Mouse (Mus musculus) liver, postnatal 0 days (tissue): ENCODE measurements around the gene Txndc11. TPM values are rescaled to one million over a fixed set of nuclear protein-coding genes. Genes with fewer than 3 reads are reported as not detected.

ENCODE experiments used
- ATAC-seq: fragments of 200-750 bp; cut with Nextera tagmentation; 2 replicates; pipeline ENCODE4 v1.8.0; 2017; ENCODE audit warnings: mild to moderate bottlenecking, moderate library complexity
- DNase-seq: peaks from one replicate; pipeline ENCODE4 v3.0.0-alpha.2; 2016
- H3K27ac ChIP-seq: fragments of 300-500 bp; sonication (generic); 2 replicates; pipeline ENCODE4 v1.5.1; 2014; ENCODE audit warnings: antibody characterized with exemption, moderate library complexity, mild to moderate bottlenecking, low read depth
- H3K27me3 ChIP-seq: fragments of 300-500 bp; sonication (generic); 2 replicates; pipeline ENCODE4 v1.6.1; 2014; ENCODE audit warnings: low read length, control low read depth, mixed read lengths; ENCODE audit not compliant: insufficient read depth
- H3K36me3 ChIP-seq: fragments of 300-500 bp; sonication (generic); replicated peaks from 2 replicates; pipeline ENCODE4 v1.6.1; 2014; ENCODE audit warnings: mild to moderate bottlenecking, control low read depth, low read length, moderate library complexity, mixed read lengths; ENCODE audit not compliant: insufficient read depth
- H3K4me1 ChIP-seq: fragments of 300-500 bp; sonication (generic); 2 replicates; pipeline ENCODE4 v1.6.1; 2014; ENCODE audit warnings: antibody characterized with exemption, mild to moderate bottlenecking, control low read depth; ENCODE audit not compliant: insufficient read depth
- H3K4me2 ChIP-seq: fragments of 300-500 bp; sonication (generic); 2 replicates; pipeline ENCODE4 v1.6.1; 2014; ENCODE audit warnings: low read depth, mild to moderate bottlenecking, low read length, moderate library complexity, mixed read lengths
- H3K4me3 ChIP-seq: fragments of 300-500 bp; sonication (generic); 2 replicates; pipeline ENCODE4 v1.5.1; 2014; ENCODE audit warnings: low read depth, low read length
- H3K9ac ChIP-seq: fragments of 300-500 bp; sonication (generic); replicated peaks from 2 replicates; pipeline ENCODE4 v1.6.1; 2014; ENCODE audit warnings: mild to moderate bottlenecking, moderate library complexity
- H3K9me3 ChIP-seq: fragments of 300-500 bp; sonication (generic); 2 replicates; pipeline ENCODE4 v1.6.1; 2016; ENCODE audit warnings: mild to moderate bottlenecking, control low read depth, low read length, mixed read lengths
- CTCF ChIP-seq: sonication (generic); IDR thresholded peaks from 2 replicates; pipeline ENCODE4 v1.5.1; 2016; ENCODE audit warnings: antibody characterized with exemption, low read depth
- EP300 ChIP-seq: IDR thresholded peaks from 2 replicates; pipeline ENCODE4 v1.6.1; 2016; ENCODE audit warnings: antibody characterized with exemption, low read depth, mild to moderate bottlenecking
- WGBS: fragments of 180-500 bp; shearing (Covaris S2); extraction: QIAGEN DNeasy Blood & Tissue Kit; methylation state at CpG from one replicate; pipeline ENCODE4 v1.1.7; 2014; ENCODE audit not compliant: insufficient replicate concordance; 5-methylcytosine and 5-hydroxymethylcytosine counted together
- polyA plus RNA-seq: library from polyadenylated mRNA; unstranded; fragments of >200 nt; fragmentation: Nextera tagmentation; extraction: Ambion mirVana; gene quantifications from 2 replicates; pipeline ENCODE4 v1.2.1, GENCODE M21; 2015

Txndc11 gene
- polyA plus RNA-seq, 1 experiment from 2014 or later: 17.9 TPM

GRCm38 (mm10) chr16:11090836-11091570 lies 43.4 kb downstream of the Txndc11 start:
- no peak for TF ChIP-seq EP300
- TF ChIP-seq CTCF: no peak
- Histone ChIP-seq H3K9ac (no peak overlapping the region), H3K4me3 (no peak overlapping the region), H3K4me2 (no peak overlapping the region), H3K27me3 (no peaks in the 10 kb centered on the region), H3K4me1 (peaks cover 3% of the 10 kb centered on the region; the same call in 1 of the 2 replicates), H3K36me3 (peaks cover 65% of the 10 kb centered on the region), H3K9me3 (no peaks in the 10 kb centered on the region), H3K27ac (peak overlapping the region; percentile 53)
- ATAC-seq (no peak), DNase-seq (no peak)
- WGBS: 76% methylated on average over 10 of the region's 10 CpGs

GRCm38 (mm10) chr16:11086856-11087588 lies 47.4 kb downstream of the Txndc11 start:
- TF ChIP-seq EP300: no peak
- 0 out of 2 replicates have a peak, but pooled peaks have one; percentile 17 for TF ChIP-seq CTCF
- no peak overlapping the region for H3K9ac ChIP-seq
- no peak overlapping the region for H3K4me2 ChIP-seq
- H3K4me3 ChIP-seq: no peak overlapping the region
- H3K27me3 ChIP-seq: no peaks in the 10 kb centered on the region
- no peaks in the 10 kb centered on the region for H3K9me3 ChIP-seq
- no peak overlapping the region for H3K27ac ChIP-seq
- WGBS: 76% methylated on average over 5 of the region's 5 CpGs
- peaks cover 75% of the 10 kb centered on the region for H3K36me3 ChIP-seq
- no peak for DNase-seq
- ATAC-seq: no peak
- no peaks in the 10 kb centered on the region for H3K4me1 ChIP-seq

- Histone ChIP-seq H3K9me3 (no peaks in the 10 kb centered on the region), H3K4me3 (no peak overlapping the region), H3K9ac (no peak overlapping the region), H3K36me3 (peaks cover 74% of the 10 kb centered on the region), H3K4me1 (no peaks in the 10 kb centered on the region), H3K4me2 (no peak overlapping the region), H3K27ac (no peak overlapping the region), H3K27me3 (no peaks in the 10 kb centered on the region)
- WGBS: 89% methylated on average over 3 of the region's 3 CpGs
- no peak for TF ChIP-seq CTCF
- no peak for TF ChIP-seq EP300
- DNase-seq (no peak), ATAC-seq (no peak)
Measured at GRCm38 (mm10) chr16:11086299-11086698, 48.2 kb downstream of the Txndc11 start.

GRCm38 (mm10) chr16:11084181-11084580 lies 50.3 kb downstream of the Txndc11 start:
- Histone ChIP-seq H3K36me3 (peaks cover 80% of the 10 kb centered on the region), H3K4me1 (no peaks in the 10 kb centered on the region), H3K4me3 (no peak overlapping the region), H3K27ac (no peak overlapping the region), H3K27me3 (no peaks in the 10 kb centered on the region), H3K9me3 (no peaks in the 10 kb centered on the region), H3K4me2 (no peak overlapping the region), H3K9ac (no peak overlapping the region)
- 81% methylated on average over 8 of the region's 8 CpGs for WGBS
- ATAC-seq (no peak), DNase-seq (no peak)
- TF ChIP-seq CTCF: no peak
- TF ChIP-seq EP300: no peak

- no peak overlapping the region for H3K4me2 ChIP-seq
- no peaks in the 10 kb centered on the region for H3K9me3 ChIP-seq
- DNase-seq: no peak
- 0 out of 2 replicates have a peak, but pooled peaks cover 2% of the 10 kb centered on the region for H3K4me1 ChIP-seq
- H3K27me3 ChIP-seq: no peaks in the 10 kb centered on the region
- peaks cover 86% of the 10 kb centered on the region for H3K36me3 ChIP-seq
- 0 out of 2 replicates have a peak, but pooled peaks have one; percentile 19 for ATAC-seq
- H3K9ac ChIP-seq: no peak overlapping the region
- H3K4me3 ChIP-seq: no peak overlapping the region
- H3K27ac ChIP-seq: no peak overlapping the region; the same call in 1 of the 2 replicates
- TF ChIP-seq CTCF (no peak), EP300 (peak; percentile 36; the same call in 1 of the 2 replicates)
- 38% methylated on average over 3 of the region's 3 CpGs for WGBS
Measured at GRCm38 (mm10) chr16:11078216-11078869, 56.1 kb downstream of the Txndc11 start.
